Mouse (Mus musculus) forebrain, embryonic 14.5 days (tissue): Measurements from ENCODE around the gene Mis18bp1. TPM values are rescaled to one million over a fixed set of nuclear protein-coding genes. Genes with fewer than 3 reads are reported as not detected.

Experiments
- polyA plus RNA-seq: library from polyadenylated mRNA; unstranded; fragments of >200 nt; fragmentation: Nextera tagmentation; extraction: Ambion mirVana; gene quantifications from 2 replicates; pipeline ENCODE4 v1.2.1, GENCODE M21; 2014

The Mis18bp1 gene
- polyA plus RNA-seq, 1 experiment from 2014 or later, result 35.5 TPM

Other genes starting within 250 kb of the Mis18bp1 start
- gene Klhl28, start 207.1 kb downstream of the Mis18bp1 start, polyA plus RNA-seq, result 33.5 and 37.2 TPM in 2 replicates
- 20.3 and 27.8 TPM in 2 replicates for gene Togaram1, start 206.8 kb downstream of the Mis18bp1 start, polyA plus RNA-seq
- 38.4 and 49.4 TPM in 2 replicates for gene Prpf39, start 136.3 kb downstream of the Mis18bp1 start, polyA plus RNA-seq
- gene Fkbp3, start 98.6 kb downstream of the Mis18bp1 start, polyA plus RNA-seq, result 443 and 466 TPM in 2 replicates
- gene Fancm, start 97.0 kb downstream of the Mis18bp1 start, polyA plus RNA-seq, result 6.6 and 9.7 TPM in 2 replicates
- not detected in 2 replicates for gene Wdr20rt, start 52.9 kb upstream of the Mis18bp1 start, polyA plus RNA-seq